Mouse (Mus musculus) ES-Bruce4 (cell line): ENCODE results near the gene Fam98c.

ENCODE experiments used
- CTCF ChIP-seq: IDR thresholded peaks from one replicate; pipeline ENCODE4 v1.8.1; 2011; ENCODE audit warnings: low read depth, low read length
- EP300 ChIP-seq: IDR thresholded peaks from 2 replicates; pipeline ENCODE4 v1.6.1; 2011; ENCODE audit warnings: low read depth, low read length; ENCODE audit not compliant: insufficient read depth

DNA sequence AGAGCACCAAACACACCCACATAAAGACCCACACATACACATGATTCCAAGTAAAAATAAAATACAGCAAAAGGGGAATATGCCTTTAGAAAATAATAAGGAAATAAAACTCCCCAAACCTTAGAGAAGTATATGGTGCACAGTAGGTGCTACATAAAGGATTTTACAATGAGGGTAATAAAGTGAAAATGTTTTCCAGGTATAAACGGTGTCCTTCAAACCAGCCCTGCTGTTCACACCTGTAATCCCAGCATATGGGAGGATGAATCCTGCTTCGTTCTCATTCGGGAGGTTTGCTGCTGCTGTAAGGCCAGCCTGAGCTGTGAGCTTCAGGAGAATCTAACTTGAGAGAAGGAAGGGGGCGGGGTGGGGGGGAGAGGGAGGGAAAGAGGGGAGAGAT, 21.8 kb downstream of the Fam98c start:
- TF ChIP-seq CTCF (no peak), EP300 (no peak)
